Comparison of ENCODE assay signal across 9 mouse cellular contexts in the genomic region with DNA sequence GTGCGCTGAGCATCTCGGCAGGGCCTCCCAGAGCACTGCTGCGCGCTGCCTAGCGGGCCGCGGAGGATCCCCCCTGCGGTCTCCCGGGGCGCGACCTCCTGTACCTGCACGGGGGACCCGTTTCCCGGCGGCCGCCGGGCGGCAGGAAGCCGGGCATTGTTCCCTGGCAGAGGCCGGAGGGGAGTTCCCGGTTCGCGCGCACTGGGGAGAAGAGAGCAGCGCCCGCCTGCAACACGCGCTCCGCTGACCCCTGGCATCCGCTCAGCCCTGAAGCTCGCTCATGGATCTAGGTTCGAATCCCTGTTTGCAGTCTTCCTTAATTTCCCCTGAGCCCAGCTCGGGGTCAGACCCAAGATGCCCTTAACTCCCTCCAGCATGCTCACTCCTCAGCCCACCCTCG. TPM values are rescaled to one million over a fixed set of nuclear protein-coding genes. Genes with fewer than 3 reads are reported as not detected.
A peak's percentile ranks its signal among the peaks of the same experiment; 100 is the strongest.
DNase-seq lines count a peak whose midpoint lies in the region; ATAC-seq and TF ChIP-seq lines count a peak whose summit lies in the region.
"Had no signal": no experiment of that assay in that cellular context is flagged by ENCODE, and none has a peak within 500 bp of the region (broad histone marks: within the 10 kb centered on the region; RNA-seq: fewer than 3 reads in every experiment).

No protein-coding gene starts in this region.

- peak; percentile 30 for DNase-seq in thymus, postnatal 4 days
- DNase-seq in thymus, adult 18-20 months = no peak
- DNase-seq in heart, postnatal 14 days = peak; percentile 52 to 54
- no peak for DNase-seq in liver, postnatal 0 days
- DNase-seq in cerebellum, adult 11 months = no peak
- DNase-seq in ovary, postnatal 10 days (ENCODE audit: low spot score) = no peak
- DNase-seq in cerebellum, adult 18-20 months = no peak

- no peak for TF ChIP-seq CTCF in liver, postnatal 0 days (IDR thresholded peaks at IDR 0.05; ENCODE audit: low read depth)

- no peak overlapping the region for H3K4me3 ChIP-seq in liver, postnatal 0 days (ENCODE audit: low read depth, low read length)

- peaks cover 7% of the 10 kb centered on the region for H3K4me1 ChIP-seq in liver, postnatal 0 days (ENCODE audit: insufficient read depth)

- peaks cover 35% of the 10 kb centered on the region for H3K27me3 ChIP-seq in liver, postnatal 0 days (ENCODE audit: insufficient read depth, low read length)

- no peak for TF ChIP-seq EP300 in liver, postnatal 0 days (IDR thresholded peaks at IDR 0.05; ENCODE audit: low read depth)

- no peak for ATAC-seq in liver, postnatal 0 days
- no peak for ATAC-seq in megakaryocyte-erythroid progenitor cell, adult 5-6 weeks (replicated peaks; ENCODE audit: low FRiP score, low TSS enrichment, poor library complexity, severe bottlenecking)

- no peak overlapping the region for H3K27ac ChIP-seq in liver, postnatal 0 days (ENCODE audit: low read depth)
- H3K27ac ChIP-seq: kidney, postnatal 0 days had no signal

- 4% methylated on average over 28 of the region's 34 CpGs for WGBS in liver, postnatal 0 days (ENCODE audit: insufficient replicate concordance)

- no peaks in the 10 kb centered on the region for H3K36me3 ChIP-seq in liver, postnatal 0 days (replicated peaks; ENCODE audit: insufficient read depth, low read length)

- peak overlapping the region; percentile 22; the same call in 1 of the 2 replicates for H3K4me2 ChIP-seq in liver, postnatal 0 days (ENCODE audit: low read depth, low read length)

- intact Hi-C loops in heart, postnatal 14 days (cut with DNase I) = loop anchor here (5.0 to 10.0 kb wide), 3 partner anchors 73 to 666 kb away; partner anchors contain the start of genes Mrrf and Rbm18

- no peaks in the 10 kb centered on the region for H3K9me3 ChIP-seq in liver, postnatal 0 days (ENCODE audit: low read length)

- H3K9ac ChIP-seq in liver, postnatal 0 days (replicated peaks) = no peak overlapping the region

RNA-seq across cellular contexts. Expression of gene Ptgs1, which starts 19.4 kb away (rescaled TPM):
- 10 to 100 TPM; 19.0 to 21.4 TPM for total RNA-seq in heart, postnatal 14 days (2021)
- 24.7 and 25.3 TPM in 2 replicates for polyA plus RNA-seq in liver, postnatal 0 days (2015; fragmentation: Nextera tagmentation; extraction: Ambion mirVana)
- total RNA-seq in megakaryocyte-erythroid progenitor cell, adult 5-6 weeks (2014; fragmentation: Nextera tagmentation) = 1.2 and 8.5 TPM in 2 replicates
- 0.47 and 9.1 TPM in 2 replicates for total RNA-seq in megakaryocyte-erythroid progenitor cell, adult 5-6 weeks (2017)

Comparison
In these comparisons a context has a peak if more than half of its experiments do, and no peak if none do; other contexts are left out.
1. DNase-seq: peak in thymus, postnatal 4 days (single experiment) and heart, postnatal 14 days (2 of 2); none in thymus, adult 18-20 months (0 of 2), liver, postnatal 0 days (single experiment), cerebellum, adult 11 months (single experiment), ovary, postnatal 10 days (single experiment) and cerebellum, adult 18-20 months (0 of 2).